Mouse (Mus musculus) heart, postnatal 0 days (tissue): ENCODE data around the gene Arhgap23. TPM values are rescaled to one million over a fixed set of nuclear protein-coding genes. Genes with fewer than 3 reads are reported as not detected.
A peak's percentile ranks its signal among the peaks of the same experiment; 100 is the strongest.

Source experiments
- ATAC-seq: fragments of 200-750 bp; cut with Nextera tagmentation; 2 replicates; pipeline ENCODE4 v1.8.0; 2017; ENCODE audit warnings: low read depth, moderate number of reproducible peaks, moderate library complexity; ENCODE audit not compliant: insufficient read depth
- DNase-seq: peaks from one replicate; pipeline ENCODE4 v3.0.0-alpha.2; 2016; ENCODE audit warnings: low spot score
- H3K27ac ChIP-seq: fragments of 300-500 bp; sonication (generic); 2 replicates; pipeline ENCODE4 v1.5.1; 2014; ENCODE audit warnings: low read depth, mild to moderate bottlenecking
- H3K27me3 ChIP-seq: fragments of 300-500 bp; sonication (generic); 2 replicates; pipeline ENCODE4 v1.6.1; 2014; ENCODE audit warnings: low read length, mixed read lengths; ENCODE audit not compliant: control insufficient read depth, insufficient read depth
- H3K36me3 ChIP-seq: fragments of 300-500 bp; sonication (generic); replicated peaks from 2 replicates; pipeline ENCODE4 v1.6.1; 2014; ENCODE audit warnings: low read length, mixed read lengths; ENCODE audit not compliant: control insufficient read depth, insufficient read depth
- H3K4me1 ChIP-seq: fragments of 300-500 bp; sonication (generic); 2 replicates; pipeline ENCODE4 v1.6.1; 2014; ENCODE audit warnings: antibody characterized with exemption; ENCODE audit not compliant: control insufficient read depth, insufficient read depth
- H3K4me2 ChIP-seq: fragments of 300-500 bp; sonication (generic); 2 replicates; pipeline ENCODE4 v1.6.1; 2014; ENCODE audit warnings: low read depth, mild to moderate bottlenecking, low read length, moderate library complexity
- H3K4me3 ChIP-seq: fragments of 300-500 bp; sonication (generic); 2 replicates; pipeline ENCODE4 v1.5.1; 2014; ENCODE audit warnings: low read depth, low read length
- H3K9ac ChIP-seq: fragments of 300-500 bp; sonication (generic); replicated peaks from 2 replicates; pipeline ENCODE4 v1.6.1; 2014; ENCODE audit warnings: low read depth, low read length, mixed read lengths
- H3K9me3 ChIP-seq: fragments of 300-500 bp; sonication (generic); replicated peaks from 2 replicates; pipeline ENCODE4 v1.6.1; 2016; ENCODE audit warnings: low read length; ENCODE audit not compliant: control insufficient read depth
- CTCF ChIP-seq: IDR thresholded peaks from 2 replicates; pipeline ENCODE4 v1.5.1; 2016; ENCODE audit warnings: antibody characterized with exemption, control low read depth, low read depth
- EP300 ChIP-seq: IDR thresholded peaks from 2 replicates; pipeline ENCODE4 v1.6.1; 2016; ENCODE audit warnings: antibody characterized with exemption, low read depth
- WGBS: fragments of 180-500 bp; shearing (Covaris S2); extraction: QIAGEN DNeasy Blood & Tissue Kit; methylation state at CpG from one replicate; pipeline ENCODE4 v1.1.7; 2014; 5-methylcytosine and 5-hydroxymethylcytosine counted together
- polyA plus RNA-seq: library from polyadenylated mRNA; unstranded; fragments of >200 nt; fragmentation: Nextera tagmentation; extraction: Ambion mirVana; gene quantifications from 2 replicates; pipeline ENCODE4 v1.2.1, GENCODE M21; 2015
- total RNA-seq: library from RNA; depleted of rRNA; stranded (reverse); fragments of >200 nt; gene quantifications from 2 replicates; pipeline ENCODE4 v1.2.3, GENCODE M21; 2014; ENCODE audit warnings: low replicate concordance; rRNA removed

Arhgap23 gene
- 44.0 and 53.5 TPM in 2 replicates for total RNA-seq
- 3.7 and 3.8 TPM in 2 replicates for polyA plus RNA-seq

GRCm38 (mm10) chr11:97415330-97415711 is at the start of gene Arhgap23:
Gene Arhgap23, plus strand, starts transcription at chr11:97415533.
- Histone ChIP-seq H3K27me3 (no peaks in the 10 kb centered on the region), H3K4me2 (peak within 1 kb of the TSS; percentile 93), H3K4me1 (peaks cover 18% of the 10 kb centered on the region), H3K9me3 (no peaks in the 10 kb centered on the region), H3K27ac (peak within 1 kb of the TSS; percentile 95), H3K4me3 (peak within 1 kb of the TSS; percentile 95), H3K9ac (peak within 1 kb of the TSS; percentile 96), H3K36me3 (no peaks in the 10 kb centered on the region)
- ATAC-seq (peak; percentile 89), DNase-seq (peak; percentile 82)
- WGBS = under 1% methylated on average over 28 of the region's 29 CpGs
- TF ChIP-seq EP300 (0 out of 2 replicates have a peak, but pooled peaks have one; percentile 17), CTCF (no peak)

DNA sequence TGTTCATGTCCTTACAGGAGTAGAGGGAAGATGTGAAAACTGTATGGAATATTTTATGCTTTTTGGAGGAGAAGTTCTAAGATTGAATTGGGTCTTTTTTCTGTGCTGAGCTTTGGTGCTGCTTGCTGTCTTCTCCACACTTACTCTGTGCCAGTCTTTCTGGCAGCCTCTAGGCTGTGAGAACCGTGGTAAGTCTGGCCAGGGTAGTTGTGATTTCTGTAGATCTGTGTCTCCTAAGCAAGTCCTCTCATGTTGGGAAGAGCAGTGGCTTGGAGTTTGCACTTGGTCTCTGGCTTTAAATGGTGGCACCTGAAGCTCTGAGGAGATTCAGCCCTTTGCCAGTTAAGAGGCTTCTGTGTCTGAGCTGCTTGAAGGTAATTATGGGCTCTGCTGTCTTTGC is 49.8 kb upstream of the Arhgap23 start:
- Histone ChIP-seq H3K4me2 (peak overlapping the region; percentile 87), H3K9ac (no peak overlapping the region), H3K9me3 (no peaks in the 10 kb centered on the region), H3K4me1 (peaks cover 24% of the 10 kb centered on the region), H3K36me3 (no peaks in the 10 kb centered on the region; the same call in 1 of the 2 replicates), H3K27me3 (no peaks in the 10 kb centered on the region), H3K4me3 (no peak overlapping the region), H3K27ac (no peak overlapping the region)
- ATAC-seq = no peak
- 39% methylated on average over 1 of the region's 1 CpGs for WGBS
- TF ChIP-seq EP300 = no peak
- no peak for TF ChIP-seq CTCF
- DNase-seq = no peak

GRCm38 (mm10) chr11:97368501-97368900 is 46.8 kb upstream of the Arhgap23 start:
- Histone ChIP-seq H3K4me2 (no peak overlapping the region), H3K27ac (no peak overlapping the region), H3K36me3 (no peaks in the 10 kb centered on the region; the same call in 1 of the 2 replicates), H3K9me3 (no peaks in the 10 kb centered on the region), H3K27me3 (no peaks in the 10 kb centered on the region), H3K9ac (no peak overlapping the region), H3K4me3 (no peak overlapping the region), H3K4me1 (peaks cover 33% of the 10 kb centered on the region)
- no peak for DNase-seq
- WGBS = 60% methylated on average over 5 of the region's 5 CpGs
- TF ChIP-seq EP300 (no peak), CTCF (no peak)
- ATAC-seq = no peak

GRCm38 (mm10) chr11:97370329-97371091 is 44.8 kb upstream of the Arhgap23 start:
- H3K4me1 ChIP-seq = peaks cover 18% of the 10 kb centered on the region
- no peak overlapping the region for H3K4me2 ChIP-seq
- ATAC-seq (no peak), DNase-seq (peak; percentile 30)
- no peak overlapping the region for H3K4me3 ChIP-seq
- H3K27ac ChIP-seq = no peak overlapping the region; the same call in 1 of the 2 replicates
- 33% methylated on average over 7 of the region's 7 CpGs for WGBS
- peaks cover 12% of the 10 kb centered on the region for H3K36me3 ChIP-seq
- TF ChIP-seq EP300 (no peak), CTCF (no peak)
- no peaks in the 10 kb centered on the region for H3K9me3 ChIP-seq
- H3K27me3 ChIP-seq = no peaks in the 10 kb centered on the region
- no peak overlapping the region for H3K9ac ChIP-seq

DNA sequence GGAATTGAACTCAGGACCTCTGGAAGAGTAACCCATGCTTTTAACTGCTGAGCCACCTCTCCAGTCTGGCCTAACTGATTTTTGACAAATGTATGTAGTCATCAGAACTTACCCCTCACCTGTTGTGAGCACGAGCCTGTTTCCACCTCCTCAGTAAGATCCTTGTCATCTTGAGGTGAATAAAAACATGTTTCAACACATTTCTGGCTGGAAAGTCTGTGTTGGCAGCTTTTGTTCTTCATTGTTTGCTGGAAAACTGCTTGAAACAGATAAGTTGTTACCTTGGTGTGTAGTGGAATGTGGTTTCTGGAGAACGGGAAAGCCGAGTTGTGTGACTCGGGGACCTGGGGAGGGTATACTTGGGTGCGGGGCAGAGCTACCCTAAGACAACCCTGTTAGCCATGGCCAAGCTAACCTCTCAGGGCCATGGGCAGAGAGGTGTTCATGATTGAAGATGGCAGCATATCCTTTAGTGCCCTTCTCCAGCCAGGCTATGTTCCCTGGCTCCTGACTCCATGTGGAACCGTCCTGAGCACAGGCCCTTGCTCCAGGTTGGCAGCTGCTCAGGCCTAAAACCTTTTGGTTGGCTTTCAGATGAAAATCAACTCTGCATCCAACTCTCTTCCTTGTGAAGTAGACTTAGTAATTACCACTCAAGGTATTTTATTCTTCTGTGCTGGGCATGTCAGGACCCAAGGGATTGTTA is 43.0 kb upstream of the Arhgap23 start:
- Histone ChIP-seq H3K36me3 (peaks cover 28% of the 10 kb centered on the region), H3K27ac (no peak overlapping the region), H3K27me3 (no peaks in the 10 kb centered on the region), H3K4me2 (no peak overlapping the region), H3K9me3 (no peaks in the 10 kb centered on the region), H3K9ac (no peak overlapping the region), H3K4me3 (no peak overlapping the region), H3K4me1 (peaks cover 15% of the 10 kb centered on the region)
- 71% methylated on average over 6 of the region's 6 CpGs for WGBS
- DNase-seq = no peak
- TF ChIP-seq EP300 (no peak), CTCF (no peak)
- ATAC-seq = no peak
